Mouse (Mus musculus) megakaryocyte, adult 5-6 weeks (primary cell): ENCODE results near the gene Fos. TPM values are rescaled to one million over a fixed set of nuclear protein-coding genes. Genes with fewer than 3 reads are reported as not detected.

ENCODE experiments used
- ATAC-seq: 2 replicates; pipeline ENCODE4 v1.8.0; 2016; ENCODE audit warnings: mild to moderate bottlenecking, inconsistent platforms; ENCODE audit not compliant: poor library complexity, severe bottlenecking
- total RNA-seq, 2 experiments: library from RNA; stranded (forward) in 1 of 2; stranded (reverse) in 1 of 2; fragments of 153-499, 151-499 nt in 1 of 2; fragments of 221-1000, 200-1000 nt in 1 of 2; gene quantifications; 2 replicates each; pipeline versions ENCODE4 v1.2.3 to v1.2.4; 2015 to 2017

Fos gene
- total RNA-seq, 2 experiments from 2014 or later, result 389 to 475 TPM

DNA sequence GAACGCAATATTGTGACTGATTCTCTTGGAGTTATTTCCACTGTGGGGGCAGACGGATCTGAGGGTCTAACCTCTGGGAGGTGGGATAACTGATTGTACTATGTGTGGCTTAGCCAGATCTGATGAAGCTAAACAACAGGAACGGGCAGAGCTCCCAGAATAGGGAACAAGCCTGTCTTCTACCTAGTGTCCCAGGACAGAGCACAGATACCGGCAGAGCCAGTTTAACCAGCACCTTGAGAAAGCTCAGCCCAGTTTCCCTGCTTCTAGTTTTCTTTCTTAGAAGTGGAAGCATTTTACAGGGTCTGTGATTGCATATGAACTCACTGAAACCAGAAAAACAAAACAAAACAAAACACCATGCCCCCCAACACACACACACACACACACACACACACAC lies 13.9 kb upstream of the Fos start:
- no peak for ATAC-seq

DNA sequence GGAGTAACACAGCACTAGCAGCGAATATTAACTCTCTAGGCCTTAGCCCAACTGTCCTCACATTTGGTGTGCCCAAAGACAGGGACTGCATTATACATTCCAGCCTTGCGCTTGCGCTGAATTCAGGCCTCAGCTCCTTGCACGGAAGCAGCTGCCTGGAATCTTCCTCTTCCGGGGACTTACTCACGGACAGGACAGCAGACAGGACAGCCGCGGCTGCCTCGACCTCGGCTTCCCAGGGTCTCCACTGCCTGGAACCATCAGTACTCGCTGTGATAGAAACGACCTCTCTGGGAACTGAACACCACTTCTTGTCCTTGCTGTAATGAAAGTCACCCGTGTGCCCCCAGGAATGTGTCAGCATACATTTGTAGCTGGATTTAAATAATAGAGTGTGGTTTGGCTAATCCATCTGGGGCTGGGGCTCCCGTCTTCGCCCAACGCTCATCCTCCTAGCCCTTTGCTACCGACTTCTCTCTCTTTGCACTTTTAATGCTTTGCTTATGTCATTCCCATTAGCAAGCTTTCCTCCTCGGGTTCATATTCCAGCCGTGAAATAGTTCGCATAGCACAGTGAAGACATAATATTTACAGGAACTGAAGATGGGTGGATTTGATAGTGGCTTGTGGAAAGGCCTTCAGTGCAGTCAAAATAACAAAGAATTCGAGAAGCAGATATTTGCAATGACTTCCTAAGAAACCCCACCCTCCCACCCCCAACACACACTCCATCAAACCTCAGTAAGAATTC lies 11.6 kb upstream of the Fos start:
- no peak for ATAC-seq

DNA sequence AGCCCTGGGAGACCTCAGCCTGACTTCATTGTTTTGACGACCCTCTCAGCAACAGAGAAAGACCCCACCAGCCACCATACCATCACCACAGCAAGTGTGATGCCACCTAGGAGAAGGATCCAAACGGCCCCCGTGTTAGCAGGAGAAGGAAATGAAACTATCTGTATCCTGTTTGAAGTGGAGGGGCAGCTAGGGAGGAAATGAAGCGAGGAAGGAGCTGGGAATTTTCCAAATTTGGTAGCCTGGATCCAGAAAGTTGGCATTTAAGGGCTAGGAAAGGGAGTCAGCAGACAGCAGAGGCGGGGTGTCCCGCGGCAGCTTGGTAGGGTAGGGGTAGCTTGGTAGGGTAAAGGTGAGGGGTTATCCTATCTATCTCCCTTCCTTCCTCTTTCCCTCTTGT lies 10.9 kb upstream of the Fos start:
- no peak for ATAC-seq

DNA sequence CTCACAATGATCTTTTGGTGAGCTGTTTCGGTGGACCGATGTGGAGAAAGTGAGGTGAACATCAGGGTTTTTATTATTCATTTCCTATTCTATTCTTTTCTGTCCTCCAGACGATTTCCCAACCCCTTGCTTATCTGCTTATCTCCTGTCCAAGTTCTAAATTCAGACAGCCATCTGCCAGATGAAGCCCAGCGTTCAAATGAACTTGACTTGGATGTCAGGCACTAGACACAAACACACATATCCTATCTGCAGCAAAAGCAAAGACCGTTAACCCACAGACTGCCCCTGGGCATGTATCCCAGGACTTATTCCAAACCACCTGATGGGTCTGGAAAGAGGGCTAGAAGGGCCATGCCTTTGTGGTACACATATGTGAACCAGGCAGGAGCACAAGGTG lies 9.3 kb upstream of the Fos start:
- no peak for ATAC-seq

DNA sequence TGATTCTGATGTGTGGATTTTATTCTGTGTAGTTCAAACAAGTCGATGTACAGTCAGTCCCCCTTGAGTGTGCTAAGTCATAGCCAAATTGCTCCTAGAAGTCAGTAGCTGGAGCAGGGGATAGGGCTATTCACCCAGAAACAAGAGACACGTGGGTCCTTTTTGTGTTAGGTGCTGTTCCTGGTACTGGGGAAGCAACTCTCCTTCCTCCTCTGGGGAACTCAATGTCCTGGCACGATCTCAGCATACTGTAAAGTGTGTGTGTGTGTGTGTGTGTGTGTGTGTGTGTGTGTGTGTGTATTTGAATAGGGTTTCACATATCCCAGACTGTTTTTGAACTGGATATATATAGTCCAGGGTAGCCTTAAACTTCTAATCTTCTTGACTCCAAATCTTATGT lies 8.8 kb upstream of the Fos start:
- ATAC-seq, result no peak

DNA sequence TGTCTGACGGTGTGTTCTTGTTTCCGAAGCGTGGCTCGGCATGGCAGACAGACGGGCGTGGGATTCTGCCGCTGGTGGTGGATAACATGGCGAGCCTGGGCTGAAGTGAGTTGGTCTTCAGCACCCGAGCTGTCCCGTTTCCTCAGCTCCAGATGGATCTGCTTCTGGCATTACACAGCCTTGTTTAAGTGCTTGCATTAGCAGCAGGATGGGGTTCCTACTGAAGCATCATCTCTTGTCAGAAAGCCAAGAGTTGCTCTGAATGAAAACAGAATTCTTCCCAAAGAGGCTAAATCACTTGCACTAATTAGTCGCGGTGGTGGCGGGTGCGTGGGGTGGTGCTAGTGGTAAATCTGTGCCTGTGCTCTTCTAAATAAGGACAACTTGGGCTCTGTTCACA lies 5.8 kb upstream of the Fos start:
- ATAC-seq, result no peak

DNA sequence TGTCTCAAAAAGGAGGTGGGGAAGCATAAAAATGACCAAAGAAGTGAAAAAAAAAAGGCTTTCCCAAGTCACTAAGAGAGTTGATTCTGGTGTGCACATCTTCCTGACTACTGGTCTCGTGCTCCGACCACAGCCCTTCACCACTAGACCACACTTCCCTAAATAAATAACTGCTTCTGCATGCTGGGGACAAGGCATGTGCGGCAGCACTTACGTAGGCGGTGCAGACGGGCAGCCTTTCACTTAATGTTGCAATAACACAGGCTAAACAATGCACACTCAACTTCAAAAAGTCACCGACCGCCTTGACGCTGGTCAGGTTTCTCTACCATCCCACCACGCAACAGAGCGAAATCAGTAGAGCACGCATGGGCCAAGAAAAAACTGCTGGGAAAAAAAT lies 5.0 kb upstream of the Fos start:
- peak; percentile 75 for ATAC-seq

DNA sequence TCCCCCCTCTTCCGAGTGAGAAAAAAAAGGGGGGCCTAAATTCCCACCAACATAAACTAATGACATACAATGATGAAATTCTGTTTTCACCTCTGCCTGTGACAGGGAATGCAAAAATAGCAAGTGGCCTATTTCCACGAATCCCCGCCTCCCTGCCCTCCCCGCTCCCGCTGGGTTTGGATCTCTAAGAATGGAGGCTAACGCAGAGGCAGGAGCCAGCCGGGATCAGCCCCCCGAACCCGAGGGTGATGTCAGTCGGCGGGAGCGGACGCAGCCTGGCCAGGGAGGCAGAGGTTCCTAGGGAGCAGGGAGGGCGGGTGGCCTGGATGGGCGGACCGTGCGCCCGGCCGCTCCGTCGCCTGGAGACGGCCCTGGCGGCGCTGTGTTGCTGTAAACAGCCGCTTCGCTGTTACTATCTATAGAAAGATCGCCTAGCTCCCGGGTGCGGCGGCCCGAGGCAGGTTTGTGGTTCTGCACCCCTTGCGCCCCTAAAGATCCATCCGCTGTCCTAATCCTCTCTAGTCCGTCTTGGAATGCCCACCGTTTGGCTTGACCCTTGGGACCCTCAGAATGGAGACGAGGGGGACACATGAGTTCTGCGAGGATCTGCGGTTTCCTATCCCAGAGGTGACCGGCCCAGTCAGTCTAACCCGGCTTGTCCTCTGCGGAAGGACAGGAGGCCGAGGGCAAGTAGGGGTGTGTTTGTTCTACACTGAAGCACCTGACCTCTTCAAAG lies 1.6 kb upstream of the Fos start:
- ATAC-seq, result peak; percentile 23

DNA sequence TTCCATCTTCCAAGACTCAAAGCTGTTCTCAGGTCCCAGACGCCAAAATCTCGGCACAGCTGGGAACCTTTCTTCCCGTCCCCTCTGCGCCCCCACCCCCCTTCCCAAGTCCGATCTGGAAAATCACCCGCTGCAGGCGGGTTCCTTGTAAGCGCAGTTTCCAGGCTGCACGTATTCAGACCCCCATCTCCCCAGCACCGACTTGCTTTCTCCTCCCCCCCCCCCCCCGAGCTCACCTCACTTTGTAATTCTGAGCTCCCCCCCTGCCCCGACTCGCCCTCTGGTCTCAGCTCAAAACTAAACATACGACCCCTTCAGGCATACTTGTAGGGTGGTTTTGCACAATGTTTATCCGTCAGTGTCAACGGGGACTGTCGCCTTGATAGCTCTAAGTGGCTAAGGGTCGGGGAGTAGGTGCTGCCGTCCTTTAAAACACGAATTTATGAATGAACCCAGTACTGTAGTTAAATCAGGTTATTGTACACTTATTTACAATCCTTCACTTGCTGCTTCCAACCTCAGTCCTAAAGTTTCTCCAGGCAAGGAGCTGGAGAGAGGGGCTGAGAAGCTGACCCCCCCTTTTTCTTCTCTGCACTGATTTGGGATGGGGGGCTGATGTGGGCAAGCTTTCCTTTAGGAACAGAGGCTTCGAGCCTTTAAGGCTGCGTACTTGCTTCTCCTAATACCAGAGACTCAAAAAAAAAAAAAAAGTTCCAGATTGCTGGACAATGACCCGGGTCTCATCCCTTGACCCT lies 857 bp upstream of the Fos start:
- no peak for ATAC-seq

DNA sequence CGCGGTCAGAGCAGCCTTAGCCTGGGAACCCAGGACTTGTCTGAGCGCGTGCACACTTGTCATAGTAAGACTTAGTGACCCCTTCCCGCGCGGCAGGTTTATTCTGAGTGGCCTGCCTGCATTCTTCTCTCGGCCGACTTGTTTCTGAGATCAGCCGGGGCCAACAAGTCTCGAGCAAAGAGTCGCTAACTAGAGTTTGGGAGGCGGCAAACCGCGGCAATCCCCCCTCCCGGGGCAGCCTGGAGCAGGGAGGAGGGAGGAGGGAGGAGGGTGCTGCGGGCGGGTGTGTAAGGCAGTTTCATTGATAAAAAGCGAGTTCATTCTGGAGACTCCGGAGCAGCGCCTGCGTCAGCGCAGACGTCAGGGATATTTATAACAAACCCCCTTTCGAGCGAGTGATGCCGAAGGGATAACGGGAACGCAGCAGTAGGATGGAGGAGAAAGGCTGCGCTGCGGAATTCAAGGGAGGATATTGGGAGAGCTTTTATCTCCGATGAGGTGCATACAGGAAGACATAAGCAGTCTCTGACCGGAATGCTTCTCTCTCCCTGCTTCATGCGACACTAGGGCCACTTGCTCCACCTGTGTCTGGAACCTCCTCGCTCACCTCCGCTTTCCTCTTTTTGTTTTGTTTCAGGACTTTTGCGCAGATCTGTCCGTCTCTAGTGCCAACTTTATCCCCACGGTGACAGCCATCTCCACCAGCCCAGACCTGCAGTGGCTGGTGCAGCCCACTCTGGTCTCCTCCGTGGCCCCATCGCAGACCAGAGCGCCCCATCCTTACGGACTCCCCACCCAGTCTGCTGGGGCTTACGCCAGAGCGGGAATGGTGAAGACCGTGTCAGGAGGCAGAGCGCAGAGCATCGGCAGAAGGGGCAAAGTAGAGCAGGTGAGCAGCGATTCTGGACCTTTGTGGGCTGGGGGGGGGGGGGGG lies 875 bp downstream of the Fos start:
- peak; percentile 1 for ATAC-seq

DNA sequence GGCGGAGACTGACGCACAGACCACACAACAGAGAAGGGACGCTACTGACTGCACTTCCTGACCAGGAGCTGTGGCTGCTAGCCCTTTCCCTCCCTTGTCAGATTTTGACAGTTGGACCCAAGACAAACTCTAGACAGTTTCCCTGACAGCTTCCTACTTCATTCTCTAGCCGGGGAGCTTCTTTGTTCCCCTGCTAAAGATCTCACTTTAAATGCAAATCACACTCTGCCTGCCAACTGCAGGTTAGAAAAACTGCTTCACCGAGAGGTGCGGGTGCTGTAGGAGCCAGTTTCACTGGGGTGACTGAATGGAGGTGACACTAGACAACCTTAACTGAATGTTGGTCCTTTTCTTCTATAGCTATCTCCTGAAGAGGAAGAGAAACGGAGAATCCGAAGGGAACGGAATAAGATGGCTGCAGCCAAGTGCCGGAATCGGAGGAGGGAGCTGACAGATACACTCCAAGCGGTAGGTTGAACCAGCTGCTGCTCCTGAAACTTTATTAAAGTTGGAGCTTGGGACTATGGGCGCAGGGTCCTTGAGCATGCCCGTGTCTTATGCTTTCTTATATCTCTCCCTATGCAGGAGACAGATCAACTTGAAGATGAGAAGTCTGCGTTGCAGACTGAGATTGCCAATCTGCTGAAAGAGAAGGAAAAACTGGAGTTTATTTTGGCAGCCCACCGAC lies 1.7 kb downstream of the Fos start:
- ATAC-seq, result no peak

DNA sequence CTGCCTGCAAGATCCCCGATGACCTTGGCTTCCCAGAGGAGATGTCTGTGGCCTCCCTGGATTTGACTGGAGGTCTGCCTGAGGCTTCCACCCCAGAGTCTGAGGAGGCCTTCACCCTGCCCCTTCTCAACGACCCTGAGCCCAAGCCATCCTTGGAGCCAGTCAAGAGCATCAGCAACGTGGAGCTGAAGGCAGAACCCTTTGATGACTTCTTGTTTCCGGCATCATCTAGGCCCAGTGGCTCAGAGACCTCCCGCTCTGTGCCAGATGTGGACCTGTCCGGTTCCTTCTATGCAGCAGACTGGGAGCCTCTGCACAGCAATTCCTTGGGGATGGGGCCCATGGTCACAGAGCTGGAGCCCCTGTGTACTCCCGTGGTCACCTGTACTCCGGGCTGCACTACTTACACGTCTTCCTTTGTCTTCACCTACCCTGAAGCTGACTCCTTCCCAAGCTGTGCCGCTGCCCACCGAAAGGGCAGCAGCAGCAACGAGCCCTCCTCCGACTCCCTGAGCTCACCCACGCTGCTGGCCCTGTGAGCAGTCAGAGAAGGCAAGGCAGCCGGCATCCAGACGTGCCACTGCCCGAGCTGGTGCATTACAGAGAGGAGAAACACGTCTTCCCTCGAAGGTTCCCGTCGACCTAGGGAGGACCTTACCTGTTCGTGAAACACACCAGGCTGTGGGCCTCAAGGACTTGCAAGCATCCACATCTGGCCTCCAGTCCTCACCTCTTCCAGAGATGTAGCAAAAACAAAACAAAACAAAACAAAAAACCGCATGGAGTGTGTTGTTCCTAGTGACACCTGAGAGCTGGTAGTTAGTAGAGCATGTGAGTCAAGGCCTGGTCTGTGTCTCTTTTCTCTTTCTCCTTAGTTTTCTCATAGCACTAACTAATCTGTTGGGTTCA lies 2.5 kb downstream of the Fos start:
- no peak for ATAC-seq

DNA sequence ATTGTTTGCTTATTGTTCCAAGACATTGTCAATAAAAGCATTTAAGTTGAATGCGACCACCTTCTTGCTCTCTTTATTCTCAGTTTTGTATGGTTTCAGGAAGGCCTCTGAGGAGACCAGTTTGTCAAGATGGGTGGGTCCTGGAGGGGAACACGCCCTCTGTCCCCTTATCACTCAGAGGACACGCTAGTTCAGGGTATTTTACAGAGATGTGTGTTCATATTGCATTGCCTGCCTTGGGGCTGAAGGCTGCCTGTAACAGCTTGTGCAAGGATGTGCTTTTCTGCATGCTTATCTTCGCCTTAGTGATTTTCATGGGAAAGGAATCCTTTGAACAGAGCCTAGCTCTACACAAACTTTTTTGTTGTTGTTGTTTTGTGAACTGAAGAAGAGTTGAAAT lies 3.5 kb downstream of the Fos start:
- ATAC-seq, result no peak

DNA sequence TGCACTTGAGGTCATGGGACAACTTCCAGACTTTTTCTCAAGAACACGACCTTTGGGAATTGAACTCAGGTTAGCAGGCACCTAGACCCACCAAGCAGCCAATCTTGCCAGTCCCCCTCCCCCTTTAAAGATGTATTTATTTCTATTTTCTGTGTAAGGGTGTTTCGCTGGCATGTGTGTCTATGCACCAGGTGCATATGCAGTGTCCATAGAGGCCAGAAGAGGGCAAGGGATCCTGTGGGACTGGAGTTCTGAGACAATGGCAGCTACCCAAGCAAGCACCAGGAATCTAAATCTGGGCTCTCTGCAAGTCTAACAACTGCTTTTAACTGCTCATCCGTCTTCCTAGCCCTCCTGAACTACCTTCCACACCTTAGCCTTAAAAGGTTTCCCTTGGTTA lies 4.1 kb downstream of the Fos start:
- ATAC-seq, result no peak

DNA sequence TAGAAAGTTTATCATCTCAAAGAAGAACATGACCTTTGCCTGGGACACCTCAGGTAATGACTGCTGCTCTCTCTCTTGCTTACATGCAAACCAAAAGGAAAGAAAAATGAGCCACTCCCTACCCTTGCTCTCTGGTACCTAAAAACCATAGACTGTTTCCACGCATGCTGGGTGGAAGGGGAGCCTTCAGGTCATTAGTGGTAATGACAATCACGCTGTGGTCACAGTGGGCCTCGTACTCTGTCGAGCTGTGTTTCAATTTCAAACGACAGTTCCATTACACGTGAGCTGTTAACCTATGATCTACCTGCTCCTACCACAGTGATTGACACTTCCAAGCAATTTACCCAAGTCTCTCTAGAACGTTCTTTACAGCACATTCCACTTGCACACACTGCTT lies 5.0 kb downstream of the Fos start:
- ATAC-seq, result no peak

DNA sequence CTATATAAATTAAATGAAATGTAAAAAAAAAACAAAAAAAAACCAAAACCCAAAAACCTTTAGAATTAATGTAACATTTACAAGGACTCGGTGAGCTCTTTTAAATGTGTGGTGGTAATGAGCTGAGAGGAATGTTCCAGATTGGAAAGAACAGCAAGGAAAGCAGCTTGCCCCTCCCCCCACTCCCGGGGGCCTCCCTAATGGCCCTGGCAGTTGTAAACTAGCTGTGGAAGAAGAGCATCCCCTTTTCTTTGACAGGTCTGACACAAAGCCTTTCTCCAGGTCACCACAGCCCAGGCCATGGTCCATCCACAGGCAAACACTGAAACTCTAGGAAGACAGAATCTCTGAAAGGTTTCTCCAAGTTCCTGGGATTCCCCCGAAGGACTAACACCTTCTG lies 5.5 kb downstream of the Fos start:
- no peak for ATAC-seq

DNA sequence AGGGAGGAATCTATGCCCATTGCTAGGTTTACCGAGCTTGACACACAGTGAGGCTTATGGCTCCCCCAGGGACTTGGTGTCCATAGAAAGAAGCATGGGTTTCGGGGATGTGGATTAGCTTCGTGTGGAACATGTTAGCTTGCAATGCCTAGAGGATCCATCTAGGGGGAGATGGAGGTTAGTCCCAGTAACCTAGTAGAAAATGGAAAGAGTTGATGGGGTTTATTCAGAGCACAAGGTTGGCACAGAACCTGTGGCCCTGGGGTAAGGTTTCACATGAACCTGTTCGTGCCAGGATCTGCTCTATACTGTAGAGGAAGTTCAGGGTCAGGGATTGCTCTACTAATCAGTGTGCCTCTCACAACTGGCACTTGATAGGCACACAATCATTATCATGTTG lies 9.5 kb downstream of the Fos start:
- no peak for ATAC-seq

DNA sequence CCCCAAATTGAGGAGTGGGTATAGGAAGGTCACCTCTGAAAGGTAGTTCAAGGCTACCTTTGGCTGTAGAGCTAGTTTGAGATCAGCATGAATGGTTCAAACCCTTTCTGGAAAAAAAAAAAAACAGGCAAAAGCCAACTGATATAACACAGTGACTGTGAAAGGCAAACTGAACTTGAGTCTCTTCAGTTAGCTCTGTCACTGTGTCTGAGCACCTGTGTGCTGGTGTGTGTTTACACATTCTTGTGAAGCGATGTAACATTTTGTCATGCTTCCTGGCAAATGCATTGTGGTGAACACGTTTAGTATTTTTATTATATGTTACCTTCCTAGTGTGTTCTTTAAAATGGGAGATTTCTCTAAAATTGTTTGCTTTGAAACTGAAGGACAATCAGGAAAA lies 11.0 kb downstream of the Fos start:
- no peak for ATAC-seq
